Mouse (Mus musculus) erythroblast, embryonic 14.5 days (primary cell): ENCODE data around the gene Samd7.

Experiments used
- GATA1 ChIP-seq: IDR thresholded peaks from 2 replicates; pipeline ENCODE4 v1.6.1; 2012; ENCODE audit warnings: low read length, inconsistent platforms, mixed read lengths
- TAL1 ChIP-seq: IDR thresholded peaks from 3 replicates; pipeline ENCODE4 v1.6.1; 2012; ENCODE audit warnings: low read length, inconsistent platforms, mixed read lengths

- TF ChIP-seq TAL1 (no peak), GATA1 (no peak)
Measured at GRCm38 (mm10) chr3:30748316-30748715, 2.2 kb downstream of the Samd7 start.
